Mouse (Mus musculus): ENCODE measurements around the gene Olfr352.

The Olfr352 gene

DNA sequence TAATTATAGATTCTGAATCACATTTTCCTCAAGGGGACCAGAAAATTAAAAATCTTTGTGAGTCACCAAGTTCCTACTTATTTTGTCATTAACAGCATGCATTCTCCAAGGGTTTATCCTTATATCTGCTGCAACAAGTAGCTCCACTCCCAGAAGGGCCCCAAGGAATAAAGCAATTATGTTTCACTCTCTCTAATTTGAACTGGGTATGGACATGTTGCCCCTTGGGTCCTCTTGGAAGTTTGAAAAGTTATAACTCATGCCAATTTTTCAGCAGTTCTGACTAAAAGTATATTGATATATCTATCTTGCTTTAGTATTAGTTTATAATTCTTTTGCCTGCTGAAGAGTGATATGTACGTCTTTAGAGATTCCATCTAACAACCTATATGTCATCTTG lies at the start of gene Olfr352:
Gene Olfr352 (plus strand): TSS at position 301 of the 400 bp plus-strand sequence.
- DNase-seq = no peak

DNA sequence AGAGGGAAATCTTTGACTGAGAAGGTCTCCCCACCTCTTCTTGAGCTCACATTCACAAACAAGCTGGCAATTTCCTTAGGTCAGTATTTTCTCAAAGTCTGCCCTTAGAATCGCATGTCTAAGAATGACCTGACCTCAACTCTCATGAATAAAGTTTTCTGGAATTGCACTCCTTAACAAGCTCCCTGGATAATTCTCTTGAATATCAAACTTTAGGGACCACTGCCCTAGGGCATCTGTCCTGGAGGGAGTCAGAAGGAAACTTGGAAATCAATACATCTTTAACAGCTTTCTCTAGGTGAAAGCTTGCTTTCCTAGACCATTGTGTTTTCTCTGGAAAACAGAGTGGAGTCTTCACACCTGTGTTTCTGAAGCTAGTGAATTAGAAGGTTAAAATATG lies 22.2 kb upstream of the Olfr352 start, which contains the start of gene Olfr350:
Gene Olfr350 (plus strand): TSS at position 301 of the 400 bp plus-strand sequence.
- no peak for DNase-seq

DNA sequence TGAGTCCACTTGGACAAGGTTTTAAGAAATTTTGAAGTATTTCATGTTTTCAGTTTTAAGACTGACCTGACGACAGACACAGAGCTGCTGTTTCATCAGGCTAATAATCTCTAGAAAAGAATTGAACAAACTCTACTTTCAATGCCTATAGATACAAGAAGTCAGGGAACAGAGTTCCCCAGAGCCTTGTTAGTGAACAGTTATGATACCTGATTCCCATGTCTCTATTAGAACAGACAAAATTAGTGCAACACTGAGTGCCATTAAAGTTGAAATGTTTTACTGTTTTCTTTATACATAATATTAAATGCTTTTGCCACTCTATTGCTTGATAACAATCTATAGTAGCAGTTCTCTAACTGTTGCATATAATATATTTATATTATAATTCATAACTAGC lies 5.7 kb upstream of the Olfr352 start, which contains the start of gene Olfr351:
Gene Olfr351 (minus strand): TSS at position 101 of the 400 bp plus-strand sequence.
- no peak for DNase-seq

DNA sequence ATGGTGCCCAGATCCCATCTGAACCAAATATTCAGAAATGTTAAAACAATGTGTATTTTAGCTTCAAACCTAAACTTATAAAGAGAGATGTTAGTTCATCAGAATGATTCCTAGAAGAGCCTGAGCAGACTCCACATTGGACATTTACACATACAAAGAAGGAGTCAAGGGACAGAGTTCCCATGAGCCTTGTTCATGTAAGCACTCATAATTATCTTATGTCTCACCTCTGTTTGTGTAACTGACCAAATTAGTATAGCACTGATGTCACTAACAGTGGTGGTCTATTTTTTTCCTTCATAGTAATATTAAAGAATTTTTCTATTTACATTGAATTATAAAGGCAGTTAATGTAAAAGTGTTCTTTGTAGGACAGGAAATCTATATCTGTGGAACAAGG lies 24.6 kb downstream of the Olfr352 start, which contains the start of gene Olfr353:
Gene Olfr353 (minus strand): TSS at position 101 of the 400 bp plus-strand sequence.
- no peak for DNase-seq

DNA sequence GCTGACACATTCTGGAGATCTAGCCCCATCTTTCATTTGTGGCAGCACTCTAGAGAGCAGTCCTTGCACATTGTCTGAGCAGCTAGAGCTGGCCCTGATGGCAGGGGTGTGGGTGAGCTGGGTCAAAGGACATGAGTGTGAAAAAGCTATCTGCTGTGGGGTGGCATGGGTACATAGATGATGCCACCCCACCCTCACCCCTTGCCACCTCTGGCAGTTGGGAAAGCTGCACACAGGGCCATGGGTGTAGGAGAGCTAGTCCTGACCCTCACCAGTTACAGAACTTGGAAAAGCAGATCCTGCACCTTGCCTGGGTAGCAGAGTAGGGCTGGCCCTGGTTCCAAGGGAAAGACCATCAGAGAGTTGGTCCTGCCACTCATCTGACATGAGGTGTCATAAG lies 28.9 kb downstream of the Olfr352 start:
- no peak for DNase-seq

DNA sequence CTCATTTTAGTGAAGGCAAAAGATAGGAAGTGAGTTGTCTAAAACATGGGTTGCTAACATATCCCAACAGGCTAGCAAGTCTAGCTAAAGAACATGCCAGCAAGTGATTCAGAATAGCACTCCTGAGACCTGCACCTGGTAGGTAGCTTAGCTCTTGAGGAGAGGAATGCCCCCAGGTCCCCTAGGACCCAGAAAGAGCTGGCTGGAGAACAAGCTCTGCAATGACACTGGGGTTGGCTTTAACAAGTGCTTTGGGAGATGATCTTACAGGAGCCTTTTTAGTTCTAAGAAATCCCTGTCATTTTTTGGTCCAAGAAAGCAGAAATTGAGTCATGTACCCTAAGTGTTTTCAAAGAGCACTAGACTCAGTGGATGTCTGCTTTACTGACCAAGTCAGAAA lies 37.1 kb downstream of the Olfr352 start, which contains the start of gene Olfr354:
Gene Olfr354 (plus strand): TSS at position 301 of the 400 bp plus-strand sequence.
- DNase-seq = no peak
